Mouse (Mus musculus) bone marrow, adult 2 months (tissue): ENCODE measurements around the gene Id2.

Source experiments
- CTCF ChIP-seq: fragments of 200-500 bp; IDR thresholded peaks from 2 replicates; pipeline ENCODE4 v1.5.1; 2011; ENCODE audit warnings: low read length, control low read depth; ENCODE audit not compliant: control insufficient read depth, insufficient read depth
- POLR2A ChIP-seq: fragments of 200-500 bp; IDR thresholded peaks from 2 replicates; pipeline ENCODE4 v1.6.1; 2011; ENCODE audit warnings: low read depth, mild to moderate bottlenecking, control low read depth, low read length, borderline replicate concordance; ENCODE audit not compliant: control insufficient read depth

GRCm38 (mm10) chr12:25103911-25104310, 7.0 kb upstream of the Id2 start:
- TF ChIP-seq CTCF = no peak
- no peak for TF ChIP-seq POLR2A
